Mouse (Mus musculus) lung, postnatal 0 days (tissue): Measurements from ENCODE around the gene Fbxo42.

Experiments used
- CTCF ChIP-seq: IDR thresholded peaks from 2 replicates; pipeline ENCODE4 v1.5.1; 2016; ENCODE audit warnings: antibody characterized with exemption, mild to moderate bottlenecking
- EP300 ChIP-seq: IDR thresholded peaks from 2 replicates; pipeline ENCODE4 v1.6.1; 2016; ENCODE audit warnings: antibody characterized with exemption, mild to moderate bottlenecking, control low read depth

DNA sequence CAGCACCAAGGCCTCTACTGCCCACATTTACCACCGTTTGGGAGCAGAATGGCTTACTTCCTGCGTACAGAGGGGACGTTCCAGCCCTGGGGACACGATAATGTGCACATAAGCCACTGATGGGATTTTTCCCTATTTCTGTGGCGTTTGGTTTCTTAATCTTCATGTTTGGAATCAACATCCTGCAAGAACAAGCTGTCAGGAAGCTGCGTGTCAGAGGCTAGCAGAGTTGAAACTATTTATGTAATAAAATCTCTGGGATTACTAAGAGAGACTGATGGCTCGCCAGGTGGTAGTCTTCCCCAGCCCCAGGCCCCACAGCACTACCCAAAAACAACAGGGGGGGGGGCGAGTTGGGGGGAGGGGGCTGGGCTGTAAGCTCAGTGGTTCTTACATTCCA lies 14.5 kb upstream of the Fbxo42 start:
- no peak for TF ChIP-seq CTCF
- no peak; the same call in 1 of the 2 replicates for TF ChIP-seq EP300
